Mouse (Mus musculus) cerebellum, adult 2 months (tissue): ENCODE results near the gene Sycp2.

Experiments
- CTCF ChIP-seq: fragments of 200-500 bp; IDR thresholded peaks from 2 replicates; pipeline ENCODE4 v1.5.1; 2011; ENCODE audit warnings: low read depth, mild to moderate bottlenecking, control low read depth, low read length, moderate library complexity, borderline replicate concordance; ENCODE audit not compliant: insufficient read depth
- POLR2A ChIP-seq: fragments of 200-500 bp; IDR thresholded peaks from 2 replicates; pipeline ENCODE4 v1.6.1; 2011; ENCODE audit warnings: low read length, control low read depth, borderline replicate concordance; ENCODE audit not compliant: insufficient read depth

DNA sequence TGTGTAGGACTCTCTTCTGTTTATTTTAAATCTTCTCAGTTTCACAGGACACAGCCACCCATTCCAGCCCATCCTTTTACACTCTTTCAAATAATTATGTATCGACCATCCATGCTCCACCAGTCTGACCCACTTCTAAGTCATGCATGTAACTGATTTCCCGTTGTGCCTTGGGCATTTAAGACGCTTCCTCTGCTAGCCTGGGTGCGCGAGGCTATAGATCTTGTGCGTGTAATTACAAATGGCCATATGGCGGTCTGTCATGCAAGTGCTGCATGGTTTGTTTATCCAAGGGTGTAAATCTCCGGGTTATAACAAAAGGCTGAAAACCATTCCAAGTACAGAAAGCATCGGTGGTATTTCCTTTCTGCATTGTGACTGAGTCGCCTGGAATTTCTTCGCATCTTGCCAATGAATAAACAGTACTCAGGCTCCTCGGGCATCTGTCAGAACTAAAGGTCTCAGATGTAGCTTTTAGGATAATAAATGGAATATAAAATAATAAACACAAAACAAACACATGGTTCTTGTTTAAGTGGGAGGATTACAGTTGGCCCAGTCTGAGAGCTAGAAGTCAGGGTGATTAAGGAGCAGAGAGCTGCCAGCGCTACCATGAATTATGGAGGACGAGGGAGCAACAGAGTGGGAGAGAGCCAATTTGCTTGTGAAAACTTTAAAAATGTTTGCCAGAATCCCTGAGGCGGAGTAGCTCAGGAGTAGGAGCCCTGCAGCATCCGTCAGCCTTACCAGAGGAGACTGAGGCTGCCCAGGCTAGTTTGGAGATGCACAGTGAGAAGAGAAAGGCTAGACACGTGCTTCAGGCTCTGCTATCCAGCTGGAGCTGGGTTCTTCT, 47.4 kb upstream of the Sycp2 start:
- no peak for TF ChIP-seq CTCF
- TF ChIP-seq POLR2A, result no peak
